Mouse (Mus musculus): ENCODE results near the gene Gm27027.

DNA sequence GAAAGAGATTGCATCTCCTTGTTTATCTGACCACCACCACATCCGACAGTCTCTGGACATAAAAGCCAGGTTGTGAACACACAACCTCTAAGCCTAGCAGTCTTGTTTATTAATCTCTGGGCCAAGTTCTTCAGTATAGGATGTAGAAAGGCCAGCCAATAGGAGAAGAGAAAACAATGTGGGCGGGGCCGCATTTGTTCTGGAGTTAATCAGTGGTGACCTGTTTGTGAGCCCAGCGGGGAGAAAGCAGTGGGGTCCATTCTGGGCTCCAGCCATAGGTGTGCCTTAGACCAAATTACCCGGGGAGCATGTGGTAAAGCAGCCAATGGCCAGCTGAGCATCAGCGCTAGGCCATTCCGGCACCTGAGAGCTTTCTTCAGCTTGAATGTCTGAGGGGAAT, 21.1 kb downstream of the Gm27027 start:
- TF ChIP-seq CTCF (IDR thresholded peaks at IDR 0.05; ENCODE audit: low read depth) (no peak), EP300 (IDR thresholded peaks at IDR 0.05; ENCODE audit: low read depth) (no peak)

Measured in heart, postnatal 0 days (tissue).